Mouse (Mus musculus) erythroid progenitor cell, adult 5-6 weeks (primary cell): ENCODE data around the gene Fastkd2. TPM values are rescaled to one million over a fixed set of nuclear protein-coding genes. Genes with fewer than 3 reads are reported as not detected.

Experiments
- ATAC-seq: replicated peaks from 2 replicates; pipeline ENCODE4 v1.8.0; 2016; ENCODE audit warnings: moderate number of reproducible peaks, mild to moderate bottlenecking, moderate TSS enrichment, inconsistent platforms; ENCODE audit not compliant: poor library complexity, low FRiP score, severe bottlenecking
- total RNA-seq, 2 experiments: library from RNA; stranded (forward) in 1 of 2; stranded (reverse) in 1 of 2; fragments of 150-400 nt in 1 of 2; fragments of 186-747, 209-891 nt in 1 of 2; gene quantifications; 2 replicates each; pipeline versions ENCODE4 v1.2.3 to v1.2.4; 2015 to 2017; ENCODE audit warnings: low replicate concordance in 2 of 2

Gene Fastkd2
- total RNA-seq (2015; ENCODE audit: low replicate concordance) (7.6 and 46.9 TPM in 2 replicates), total RNA-seq (2017; ENCODE audit: low replicate concordance) (2.6 and 9.1 TPM in 2 replicates)

- ATAC-seq, result peak; percentile 71
Measured at GRCm38 (mm10) chr1:63730240-63730771, at the start of gene Fastkd2, which contains the start of gene Mdh1b. Gene Fastkd2 (plus strand): TSS chr1:63730614. Gene Mdh1b (minus strand): TSS chr1:63730318.

DNA sequence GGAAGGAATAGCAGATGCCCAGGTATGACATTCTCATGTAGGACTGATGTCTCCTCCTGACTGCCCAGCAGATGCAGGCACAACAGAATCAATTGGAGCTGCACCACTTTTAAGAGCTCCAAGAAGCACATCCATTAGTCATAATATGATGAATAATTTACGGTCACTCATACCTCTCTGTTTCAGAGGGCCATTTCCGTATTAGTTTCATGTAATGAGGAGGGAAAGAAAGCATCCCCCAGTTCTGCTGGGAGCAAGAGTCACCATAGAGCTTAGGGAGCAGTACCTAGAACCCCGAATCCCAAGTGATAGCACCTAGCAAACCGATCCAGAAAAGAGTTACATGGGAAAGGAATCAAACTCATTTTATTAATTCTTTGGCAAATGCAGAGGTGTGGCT is 43.6 kb upstream of the Fastkd2 start, which contains the start of gene Dytn:
Gene Dytn, minus strand, starts transcription at position 101 of the 400 bp plus-strand sequence.
- no peak for ATAC-seq

DNA sequence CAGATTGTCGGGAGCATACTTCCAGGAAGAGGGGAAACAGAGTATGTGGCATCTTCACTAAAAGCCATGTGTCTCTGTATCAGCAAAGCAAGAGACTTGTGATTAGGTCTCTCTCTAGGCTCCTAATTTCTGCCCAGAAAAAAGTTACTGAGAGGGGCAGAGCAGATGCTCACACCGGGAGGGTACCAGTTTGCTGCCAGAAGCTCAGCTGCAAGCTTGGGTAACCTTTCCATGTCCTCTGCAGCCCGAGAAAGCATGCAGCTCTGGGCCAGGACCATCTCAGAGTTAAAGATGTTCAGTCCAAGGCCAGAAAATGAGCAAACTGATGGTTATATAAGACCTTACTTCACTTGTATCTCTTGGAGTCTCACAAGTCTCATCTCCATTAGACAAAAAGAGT is 33.6 kb upstream of the Fastkd2 start:
- no peak for ATAC-seq

DNA sequence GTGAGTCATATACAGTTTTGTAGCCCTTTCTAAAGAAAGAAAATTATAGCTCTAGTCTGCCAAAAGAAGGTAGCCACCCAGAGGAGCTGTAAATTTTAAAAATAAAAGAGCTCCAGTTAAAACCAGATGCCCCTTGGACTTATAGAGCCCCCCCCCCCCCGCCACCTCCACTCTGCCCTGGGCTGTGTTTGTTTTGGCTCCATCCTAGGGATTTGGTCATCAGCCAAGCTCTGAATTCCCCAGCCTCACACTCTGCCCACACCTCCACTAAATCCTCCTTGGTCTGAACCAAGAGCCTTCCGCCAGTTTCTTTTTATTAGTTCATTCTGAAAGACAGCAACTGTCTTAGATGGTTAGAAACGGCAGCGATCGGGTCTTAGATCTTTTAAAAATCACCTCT is 24.7 kb upstream of the Fastkd2 start:
- no peak for ATAC-seq

DNA sequence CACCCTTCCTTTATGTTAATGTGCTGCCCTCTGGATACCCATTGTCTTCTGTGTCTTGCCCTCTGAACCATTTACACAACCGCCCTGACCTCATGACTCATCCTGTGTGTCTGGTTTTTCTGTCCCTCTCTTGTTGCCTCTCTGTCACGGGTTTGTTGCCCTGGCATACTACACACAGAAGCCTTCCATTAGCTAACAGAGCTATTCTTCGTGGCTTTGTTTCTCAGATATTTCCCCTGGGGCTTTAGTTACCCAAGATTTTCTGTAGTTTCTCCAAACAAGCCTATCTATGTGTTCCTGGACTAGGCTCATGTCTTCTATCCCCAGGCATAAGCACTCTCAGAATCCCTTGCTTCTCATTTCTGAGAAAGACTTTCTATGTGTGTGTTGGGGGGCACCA is 21.5 kb upstream of the Fastkd2 start:
- ATAC-seq, result no peak

DNA sequence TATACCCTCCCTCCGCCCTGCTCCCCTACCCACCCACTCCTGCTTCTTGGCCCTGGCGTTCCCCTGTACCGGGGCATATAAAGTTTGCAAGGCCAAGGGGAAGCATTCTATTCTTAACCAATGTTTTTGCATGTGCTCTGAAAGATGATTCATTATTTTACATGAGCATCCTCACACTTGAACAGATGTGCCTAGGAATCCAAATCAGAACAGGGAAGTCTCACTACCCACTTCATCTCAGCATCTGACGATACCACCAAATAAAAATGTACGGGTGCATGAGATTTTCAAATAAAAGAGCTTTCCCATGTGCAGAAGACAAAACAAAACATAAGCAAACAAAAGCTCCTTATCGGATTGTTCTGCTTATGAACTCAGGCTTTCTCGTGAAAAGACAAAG is 10.3 kb upstream of the Fastkd2 start:
- no peak for ATAC-seq

DNA sequence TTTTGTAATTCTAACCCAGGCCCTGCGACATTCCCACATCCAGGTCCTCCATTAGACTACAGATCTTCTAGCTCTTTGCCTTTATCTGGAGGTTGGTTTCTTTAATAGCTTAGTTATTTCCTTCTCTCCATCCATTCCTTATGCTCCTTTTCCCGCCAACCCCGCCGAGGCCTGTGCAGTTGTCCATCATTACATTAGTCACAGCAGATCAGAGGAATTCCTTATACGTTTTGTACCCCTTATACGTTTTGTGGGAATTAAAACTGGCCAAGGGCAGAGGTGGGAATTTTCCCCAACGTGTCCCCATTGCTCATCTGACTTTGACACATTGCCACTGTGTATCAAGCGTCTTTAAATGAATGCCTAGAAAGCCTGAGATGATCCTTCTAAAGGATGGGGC is 618 bp upstream of the Fastkd2 start:
- no peak for ATAC-seq

- ATAC-seq, result no peak
Measured at GRCm38 (mm10) chr1:63756005-63756404, 25.6 kb downstream of the Fastkd2 start.

- ATAC-seq, result no peak
Measured at GRCm38 (mm10) chr1:63763212-63763694, 32.8 kb downstream of the Fastkd2 start.

DNA sequence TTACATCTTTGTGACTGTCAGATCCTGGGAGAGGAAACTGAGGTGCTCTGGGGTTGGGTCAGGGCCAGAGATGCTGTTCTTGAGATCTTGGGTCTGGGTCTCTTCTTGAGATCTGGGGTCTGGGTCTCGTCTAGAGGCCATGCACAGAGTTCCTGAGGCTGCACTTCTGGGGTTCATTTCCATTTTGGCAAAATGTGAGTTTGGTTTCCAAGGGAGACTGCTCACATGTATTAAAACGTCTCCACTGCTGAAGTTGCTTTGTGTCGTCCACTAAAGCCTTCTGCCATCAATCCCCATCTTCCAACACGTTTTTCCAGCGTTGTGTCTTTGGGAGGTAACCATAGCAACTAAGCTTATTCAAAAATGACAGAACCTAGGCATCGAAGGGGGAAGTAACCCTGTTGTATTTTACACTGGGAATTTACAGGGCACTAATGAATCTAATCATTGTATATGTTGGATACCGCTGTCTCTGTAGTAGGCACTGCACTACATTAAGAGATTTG is 33.5 kb downstream of the Fastkd2 start:
- no peak for ATAC-seq

DNA sequence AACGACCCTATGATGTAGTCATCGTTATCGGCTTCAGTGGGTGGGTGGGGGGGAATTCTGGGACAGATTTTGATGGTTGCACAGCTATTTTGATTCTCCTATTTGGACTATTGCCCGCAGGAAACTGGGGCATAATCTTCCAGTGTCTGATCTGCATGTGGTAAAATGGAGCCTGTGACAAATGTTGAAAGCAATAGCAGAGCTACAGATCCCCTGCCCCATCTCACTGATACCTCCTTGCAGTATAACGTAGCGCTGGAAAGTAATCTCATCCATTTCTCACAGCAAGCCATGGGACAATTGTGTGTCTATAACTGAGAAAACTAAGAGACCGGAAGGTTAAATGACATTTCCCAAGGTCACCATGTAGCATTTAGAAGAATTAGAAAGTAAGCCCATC is 34.0 kb downstream of the Fastkd2 start:
- ATAC-seq, result no peak

GRCm38 (mm10) chr1:63768112-63768511 is 37.7 kb downstream of the Fastkd2 start:
- no peak for ATAC-seq

- no peak for ATAC-seq
Measured at GRCm38 (mm10) chr1:63769167-63769566, 38.8 kb downstream of the Fastkd2 start, which contains the start of gene 4933402D24Rik. Gene 4933402D24Rik (minus strand): TSS chr1:63769267.

- ATAC-seq, result no peak
Measured at GRCm38 (mm10) chr1:63770309-63770708, 39.9 kb downstream of the Fastkd2 start.

GRCm38 (mm10) chr1:63776396-63776795 is 46.0 kb downstream of the Fastkd2 start:
- ATAC-seq, result no peak

DNA sequence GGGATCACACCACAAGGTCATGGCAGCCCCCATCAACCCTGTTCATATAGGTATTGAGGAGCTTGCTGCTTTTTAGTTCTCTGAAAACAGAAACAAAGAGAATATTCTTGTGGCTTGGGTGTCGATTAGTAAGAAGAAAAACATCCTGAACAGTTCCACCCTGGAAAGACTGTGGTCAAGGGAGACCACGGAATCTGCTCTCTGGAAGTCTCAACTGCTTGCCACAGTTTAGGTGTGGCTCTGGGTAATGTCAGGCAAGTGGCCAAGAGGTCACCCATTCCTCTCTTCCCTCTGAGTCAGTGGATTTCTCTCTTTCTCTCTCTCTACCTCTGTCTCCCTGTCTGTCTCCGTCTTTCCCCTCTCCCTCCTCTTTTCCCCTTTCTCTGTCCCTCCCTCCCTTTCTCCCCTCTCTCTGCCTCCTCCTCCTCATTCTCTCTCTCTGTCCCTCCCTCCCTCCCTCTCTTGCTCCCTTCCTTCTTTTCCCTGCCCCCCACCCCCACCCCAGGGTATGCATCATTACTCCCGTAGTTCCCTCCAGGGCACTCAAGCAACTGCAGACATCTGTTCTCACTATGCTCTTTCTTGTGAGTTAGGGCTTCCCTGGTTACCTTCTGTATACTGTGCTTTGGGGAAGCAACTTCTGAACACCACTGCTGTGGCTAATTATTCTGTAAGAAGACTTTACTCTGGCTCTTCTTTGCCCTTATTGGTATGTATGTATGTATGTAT is 46.7 kb downstream of the Fastkd2 start:
- ATAC-seq, result no peak

- ATAC-seq, result no peak
Measured at GRCm38 (mm10) chr1:63794326-63794725, 63.9 kb downstream of the Fastkd2 start.
